Mouse (Mus musculus): ENCODE measurements around the gene Aanat.
"Not testable (repeated sequence)": the region's sequence is repeated elsewhere in the genome, so short reads cannot be mapped to it uniquely, and the experiment has no call there.

Aanat gene

GRCm38 (mm10) chr11:116626299-116627071, 40.3 kb downstream of the Aanat start, which contains the start of gene Rhbdf2:
Gene Rhbdf2, minus strand, starts transcription at chr11:116627019.
- intact Hi-C loops (cut with DNase I), result no loop called here

GRCm38 (mm10) chr11:116627072-116628020, 41.1 kb downstream of the Aanat start:
- intact Hi-C loops (cut with DNase I), result loop anchor here (2.0 kb wide), 2 partner anchors 41 to 73 kb away; partner anchors contain the start of gene Aanat

GRCm38 (mm10) chr11:116628712-116629111, 42.5 kb downstream of the Aanat start:
- intact Hi-C loops (cut with DNase I), result loop anchor here (2.0 kb wide), 2 partner anchors 42 to 74 kb away; partner anchors contain the start of gene Aanat

GRCm38 (mm10) chr11:116629472-116629871, 43.2 kb downstream of the Aanat start:
- intact Hi-C loops (cut with DNase I), result loop anchor here (2.0 kb wide), 2 partner anchors 43 to 75 kb away; partner anchors contain the start of gene Aanat

GRCm38 (mm10) chr11:116630171-116630965, 44.1 kb downstream of the Aanat start:
- intact Hi-C loops (cut with DNase I), result no loop called here

- intact Hi-C loops (cut with DNase I), result no loop called here
Measured at GRCm38 (mm10) chr11:116632962-116633361, 46.7 kb downstream of the Aanat start.

GRCm38 (mm10) chr11:116636607-116637006, 50.4 kb downstream of the Aanat start:
- intact Hi-C loops (cut with DNase I), result not testable (repeated sequence)

GRCm38 (mm10) chr11:116641168-116641567, 54.9 kb downstream of the Aanat start:
- intact Hi-C loops (cut with DNase I), result no loop called here

GRCm38 (mm10) chr11:116641731-116642130, 55.5 kb downstream of the Aanat start:
- intact Hi-C loops (cut with DNase I), result no loop called here

- intact Hi-C loops (cut with DNase I), result loop anchor here (1.0 kb wide), 2 partner anchors 28 to 165 kb away; no protein-coding TSS in a partner anchor
Measured at GRCm38 (mm10) chr11:116642681-116643578, 56.7 kb downstream of the Aanat start.

GRCm38 (mm10) chr11:116643579-116644224, 57.5 kb downstream of the Aanat start:
- intact Hi-C loops (cut with DNase I), result loop anchor here (1.0 kb wide), 2 partner anchors 28 to 165 kb away; no protein-coding TSS in a partner anchor

GRCm38 (mm10) chr11:116644225-116645112, 58.2 kb downstream of the Aanat start:
- intact Hi-C loops (cut with DNase I), result no loop called here

GRCm38 (mm10) chr11:116645446-116646110, 59.3 kb downstream of the Aanat start:
- intact Hi-C loops (cut with DNase I), result no loop called here

- intact Hi-C loops (cut with DNase I), result no loop called here
Measured at GRCm38 (mm10) chr11:116646136-116646535, 59.9 kb downstream of the Aanat start.

- intact Hi-C loops (cut with DNase I), result no loop called here
Measured at GRCm38 (mm10) chr11:116646771-116647170, 60.5 kb downstream of the Aanat start.
